Comparison of ENCODE assay signal across 8 mouse cellular contexts in the genomic region with DNA sequence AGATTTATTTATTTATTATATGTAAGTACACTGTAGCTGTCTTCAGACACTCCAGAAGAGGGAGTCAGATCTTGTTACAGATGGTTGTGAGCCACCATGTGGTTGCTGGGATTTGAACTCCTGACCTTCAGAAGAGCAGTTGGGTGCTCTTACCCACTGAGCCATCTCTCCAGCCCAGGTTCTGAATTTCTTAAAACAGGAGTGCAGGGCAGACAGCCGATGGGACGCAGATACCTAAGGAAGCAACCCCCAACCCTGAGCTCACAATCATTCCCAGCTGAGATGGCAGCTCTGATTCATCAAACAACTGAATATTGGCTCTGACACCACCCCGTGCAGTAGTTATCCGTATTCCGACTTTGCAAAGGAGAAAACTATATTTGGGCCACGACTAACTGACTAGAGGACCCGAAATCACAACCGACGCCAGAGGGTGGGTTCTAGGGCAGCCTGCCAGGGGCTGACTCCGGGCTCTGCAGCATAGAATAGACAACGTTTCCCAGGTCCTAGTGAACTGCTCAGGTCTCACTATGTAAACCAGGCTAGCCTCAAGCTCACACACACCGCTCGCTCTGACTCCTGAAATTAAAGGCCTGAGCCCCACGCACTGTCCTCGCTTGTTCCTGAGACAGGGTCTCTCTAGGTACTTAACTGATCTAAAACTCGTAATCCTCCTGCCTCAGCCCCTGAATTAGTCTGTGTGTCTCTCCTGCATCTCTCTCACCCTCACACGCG. TPM values are rescaled to one million over a fixed set of nuclear protein-coding genes. Genes with fewer than 3 reads are reported as not detected.
DNase-seq lines count a peak whose midpoint lies in the region; ATAC-seq and TF ChIP-seq lines count a peak whose summit lies in the region.
"Had no signal": no experiment of that assay in that cellular context is flagged by ENCODE, and none has a peak within 500 bp of the region (broad histone marks: within the 10 kb centered on the region; RNA-seq: fewer than 3 reads in every experiment).

No protein-coding gene starts in this region.

- H3K4me2 ChIP-seq in lung, postnatal 0 days (replicated peaks; ENCODE audit: low read depth, low read length): peak overlapping the region; percentile 59
- H3K4me2 ChIP-seq in intestine, embryonic 15.5 days (replicated peaks): peak overlapping the region; percentile 74

- H3K4me1 ChIP-seq in lung, postnatal 0 days (ENCODE audit: insufficient read depth, low read depth, low read length): no peaks in the 10 kb centered on the region
- H3K4me1 ChIP-seq in embryonic facial prominence, embryonic 10.5 days: peaks cover 26% of the 10 kb centered on the region
- H3K4me1 ChIP-seq in intestine, embryonic 15.5 days (replicated peaks): peaks cover 12% of the 10 kb centered on the region

- peak overlapping the region; percentile 57 for H3K4me3 ChIP-seq in lung, postnatal 0 days (ENCODE audit: low read depth, low read length)
- peak overlapping the region; percentile 75 for H3K4me3 ChIP-seq in embryonic facial prominence, embryonic 10.5 days
- peak overlapping the region; percentile 67 for H3K4me3 ChIP-seq in intestine, embryonic 15.5 days (replicated peaks)

- ATAC-seq in lung, postnatal 0 days: no peak
- no peak for ATAC-seq in intestine, embryonic 15.5 days

- no peak for TF ChIP-seq CTCF in lung, postnatal 0 days (IDR thresholded peaks at IDR 0.05)

- no peak overlapping the region for H3K9ac ChIP-seq in lung, postnatal 0 days (replicated peaks; ENCODE audit: low read depth)
- H3K9ac ChIP-seq in intestine, embryonic 15.5 days: peak overlapping the region; percentile 67

- H3K36me3 ChIP-seq in lung, postnatal 0 days (ENCODE audit: insufficient read depth, low read length): no peaks in the 10 kb centered on the region
- peaks cover 36% of the 10 kb centered on the region for H3K36me3 ChIP-seq in embryonic facial prominence, embryonic 10.5 days (replicated peaks)
- H3K36me3 ChIP-seq in intestine, embryonic 15.5 days: no peaks in the 10 kb centered on the region

- H3K27ac ChIP-seq in lung, postnatal 0 days (ENCODE audit: low read length): no peak overlapping the region
- peak overlapping the region; percentile 92 for H3K27ac ChIP-seq in embryonic facial prominence, embryonic 10.5 days (replicated peaks)
- 0 out of 2 replicates have a peak overlapping the region, but pooled peaks have one; percentile 87 for H3K27ac ChIP-seq in intestine, embryonic 15.5 days

- no peaks in the 10 kb centered on the region for H3K27me3 ChIP-seq in lung, postnatal 0 days (replicated peaks; ENCODE audit: insufficient read depth, low read length)
- H3K27me3 ChIP-seq in embryonic facial prominence, embryonic 10.5 days (replicated peaks; ENCODE audit: low read depth, poor library complexity, severe bottlenecking): no peaks in the 10 kb centered on the region
- H3K27me3 ChIP-seq in intestine, embryonic 15.5 days (replicated peaks): no peaks in the 10 kb centered on the region

- 49% methylated on average over 18 of the region's 18 CpGs for WGBS in lung, postnatal 0 days
- WGBS in embryonic facial prominence, embryonic 10.5 days: 69% methylated on average over 18 of the region's 18 CpGs
- WGBS in intestine, embryonic 15.5 days: 65% methylated on average over 18 of the region's 18 CpGs

- DNase-seq in lung, postnatal 0 days (ENCODE audit: low spot score): no peak
- DNase-seq in lung, postnatal 4 days: no peak
- peak; percentile 39 for DNase-seq in embryonic facial prominence, embryonic 10.5 days (ENCODE audit: low spot score)
- peak; percentile 10 for DNase-seq in retina, postnatal 1 day
- DNase-seq in thymus, postnatal 36 days: no peak
- no peak for DNase-seq in adrenal gland, postnatal 36 days

- no peak for TF ChIP-seq EP300 in lung, postnatal 0 days (IDR thresholded peaks at IDR 0.05)

- H3K9me3 ChIP-seq in lung, postnatal 0 days (ENCODE audit: low read length): no peaks in the 10 kb centered on the region
- no peaks in the 10 kb centered on the region for H3K9me3 ChIP-seq in embryonic facial prominence, embryonic 10.5 days
- no peaks in the 10 kb centered on the region for H3K9me3 ChIP-seq in intestine, embryonic 15.5 days

RNA-seq across cellular contexts. Expression of a gene that starts 1.1 kb away (rescaled TPM):
- polyA plus RNA-seq in lung, postnatal 0 days (2015; fragmentation: Nextera tagmentation; extraction: Ambion mirVana): 4.9 and 5.3 TPM in 2 replicates
- polyA plus RNA-seq in embryonic facial prominence, embryonic 10.5 days (2016; fragmentation: Nextera tagmentation; extraction: Ambion mirVana): 60.3 and 62.7 TPM in 2 replicates
- polyA plus RNA-seq in intestine, embryonic 15.5 days (2015; fragmentation: Nextera tagmentation; extraction: Ambion mirVana): 21.0 and 23.8 TPM in 2 replicates
- 10 to 100 TPM; 10.8 to 11.3 TPM for total RNA-seq in adrenal gland, postnatal 36 days (2021)

RNA-seq across cellular contexts. Expression of a gene that starts 9.7 kb away (rescaled TPM):
- 0.18 and 0.21 TPM in 2 replicates for polyA plus RNA-seq in lung, postnatal 0 days (2015; fragmentation: Nextera tagmentation; extraction: Ambion mirVana)
- 0.54 TPM in 1 of 2 replicates, not detected in the other for polyA plus RNA-seq in embryonic facial prominence, embryonic 10.5 days (2016; fragmentation: Nextera tagmentation; extraction: Ambion mirVana)
- polyA plus RNA-seq in intestine, embryonic 15.5 days (2015; fragmentation: Nextera tagmentation; extraction: Ambion mirVana): not detected in 2 replicates
- 1 to 10 TPM in 1 of 2 experiments, under 1 TPM in 1; 0.66 to 1.2 TPM for total RNA-seq in adrenal gland, postnatal 36 days (2021)
- total RNA-seq: common myeloid progenitor, adult 5-6 weeks had no signal

RNA-seq across cellular contexts. Expression of a gene that starts 30.3 kb away (rescaled TPM):
- polyA plus RNA-seq in lung, postnatal 0 days (2015; fragmentation: Nextera tagmentation; extraction: Ambion mirVana): 113 and 119 TPM in 2 replicates
- polyA plus RNA-seq in embryonic facial prominence, embryonic 10.5 days (2016; fragmentation: Nextera tagmentation; extraction: Ambion mirVana): 153 and 164 TPM in 2 replicates
- polyA plus RNA-seq in intestine, embryonic 15.5 days (2015; fragmentation: Nextera tagmentation; extraction: Ambion mirVana): 195 and 210 TPM in 2 replicates
- total RNA-seq in adrenal gland, postnatal 36 days (2021): 100 to 1,000 TPM; 304 to 318 TPM

RNA-seq across cellular contexts. Expression of a gene that starts 32.3 kb away (rescaled TPM):
- 21.5 and 22.8 TPM in 2 replicates for polyA plus RNA-seq in lung, postnatal 0 days (2015; fragmentation: Nextera tagmentation; extraction: Ambion mirVana)
- polyA plus RNA-seq in embryonic facial prominence, embryonic 10.5 days (2016; fragmentation: Nextera tagmentation; extraction: Ambion mirVana): 34.2 and 36.9 TPM in 2 replicates
- 44.9 and 48.3 TPM in 2 replicates for polyA plus RNA-seq in intestine, embryonic 15.5 days (2015; fragmentation: Nextera tagmentation; extraction: Ambion mirVana)
- 10 to 100 TPM; 19.0 to 22.8 TPM for total RNA-seq in adrenal gland, postnatal 36 days (2021)

RNA-seq across cellular contexts. Expression of a gene that starts 36.6 kb away (rescaled TPM):
- 38.9 TPM in 2 replicates for polyA plus RNA-seq in lung, postnatal 0 days (2015; fragmentation: Nextera tagmentation; extraction: Ambion mirVana)
- 59.0 and 60.7 TPM in 2 replicates for polyA plus RNA-seq in embryonic facial prominence, embryonic 10.5 days (2016; fragmentation: Nextera tagmentation; extraction: Ambion mirVana)
- 52.1 and 54.8 TPM in 2 replicates for polyA plus RNA-seq in intestine, embryonic 15.5 days (2015; fragmentation: Nextera tagmentation; extraction: Ambion mirVana)
- 10 to 100 TPM; 61.6 to 76.4 TPM for total RNA-seq in adrenal gland, postnatal 36 days (2021)

Comparison
In these comparisons a context has a peak if more than half of its experiments do, and no peak if none do; other contexts are left out.
1. DNase-seq: peak in embryonic facial prominence, embryonic 10.5 days (single experiment) and retina, postnatal 1 day (single experiment); none in lung, postnatal 0 days (single experiment), lung, postnatal 4 days (0 of 2), thymus, postnatal 36 days (0 of 2) and adrenal gland, postnatal 36 days (0 of 2).
2. Peak in every context shown above with its lines, with median percentiles within 50 percentile points of each other: H3K4me3 ChIP-seq.